19 mouse cellular contexts compared by ENCODE assay signal in genomic region chr14:24521597-24521996, GRCm38 (mm10).
"Had no signal": no experiment of that assay in that cellular context is flagged by ENCODE, and none has a peak within 500 bp of the region (broad histone marks: within the 10 kb centered on the region; RNA-seq: fewer than 3 reads in every experiment).

No protein-coding gene starts in this region.

- ATAC-seq: liver, postnatal 0 days; lung, postnatal 0 days; midbrain, embryonic 13.5 days; midbrain, embryonic 15.5 days had no signal

- H3K4me3 ChIP-seq: liver, embryonic 15.5 days; lung, embryonic 15.5 days; megakaryocyte, embryonic 14.5 days; midbrain, embryonic 13.5 days; midbrain, embryonic 15.5 days; neural tube, embryonic 13.5 days; stomach, embryonic 15.5 days had no signal

- H3K4me1 ChIP-seq: liver, embryonic 15.5 days; lung, embryonic 15.5 days; megakaryocyte, embryonic 14.5 days; stomach, embryonic 15.5 days had no signal

- H3K4me2 ChIP-seq: liver, embryonic 15.5 days; lung, embryonic 15.5 days; midbrain, embryonic 11.5 days; midbrain, embryonic 13.5 days; midbrain, embryonic 15.5 days; neural tube, embryonic 13.5 days; stomach, embryonic 15.5 days had no signal

- H3K9me3 ChIP-seq: liver, embryonic 15.5 days; lung, embryonic 15.5 days; megakaryocyte, embryonic 14.5 days; midbrain, embryonic 13.5 days; midbrain, embryonic 15.5 days; neural tube, embryonic 13.5 days; stomach, embryonic 15.5 days had no signal

- H3K27me3 ChIP-seq: liver, embryonic 15.5 days; lung, embryonic 15.5 days; midbrain, embryonic 13.5 days; midbrain, embryonic 15.5 days; neural tube, embryonic 13.5 days; stomach, embryonic 15.5 days had no signal

- DNase-seq: liver, postnatal 0 days; lung, adult 2 months; lung, postnatal 14 days; lung, postnatal 36 days; right cerebral cortex, postnatal 14 days; thymus, adult 2 months; thymus, postnatal 25 days; thymus, postnatal 4 days had no signal

- H3K9ac ChIP-seq: liver, embryonic 15.5 days; liver, postnatal 0 days; lung, embryonic 15.5 days; midbrain, embryonic 13.5 days; midbrain, embryonic 15.5 days; neural tube, embryonic 13.5 days; stomach, embryonic 15.5 days had no signal

- H3K27ac ChIP-seq: liver, embryonic 15.5 days; lung, embryonic 15.5 days; macrophage; midbrain, embryonic 13.5 days; midbrain, embryonic 15.5 days; neural tube, embryonic 13.5 days; stomach, embryonic 15.5 days; stomach, postnatal 0 days had no signal

- H3K36me3 ChIP-seq: liver, embryonic 15.5 days; lung, embryonic 15.5 days; midbrain, embryonic 13.5 days; midbrain, embryonic 15.5 days; neural tube, embryonic 13.5 days; stomach, embryonic 15.5 days had no signal
